26 mouse cellular contexts compared by ENCODE assay signal in genomic region chr8:56611736-56612135, GRCm38 (mm10).
DNase-seq lines count a peak whose midpoint lies in the region; ATAC-seq and TF ChIP-seq lines count a peak whose summit lies in the region.
"Had no signal": no experiment of that assay in that cellular context is flagged by ENCODE, and none has a peak within 500 bp of the region (broad histone marks: within the 10 kb centered on the region; RNA-seq: fewer than 3 reads in every experiment).

No protein-coding gene starts in this region.

- no peak overlapping the region for H3K4me2 ChIP-seq in heart, postnatal 0 days (ENCODE audit: low read depth, low read length)
- H3K4me2 ChIP-seq: forebrain, embryonic 13.5 days; heart, embryonic 11.5 days; hindbrain, embryonic 14.5 days had no signal

- ATAC-seq in heart, postnatal 0 days (ENCODE audit: insufficient read depth, low read depth), result peak; percentile 71
- ATAC-seq: forebrain, embryonic 13.5 days; forebrain, embryonic 16.5 days; hindbrain, postnatal 0 days; inflammation-experienced regulatory T-cells, adult 6 months; intestine, embryonic 16.5 days had no signal

- no peaks in the 10 kb centered on the region for H3K27me3 ChIP-seq in heart, postnatal 0 days (ENCODE audit: control insufficient read depth, insufficient read depth, low read length)
- no peaks in the 10 kb centered on the region for H3K27me3 ChIP-seq in heart, embryonic 10.5 days (ENCODE audit: insufficient read depth, poor library complexity, severe bottlenecking)
- H3K27me3 ChIP-seq: CH12.LX; forebrain, embryonic 13.5 days had no signal

- DNase-seq in heart, adult 11 months, result peak; percentile 67
- no peak for DNase-seq in heart, postnatal 25 days (ENCODE audit: low spot score)
- DNase-seq in heart, postnatal 0 days (ENCODE audit: low spot score), result peak; percentile 45
- no peak for DNase-seq in heart, embryonic 10.5 days (ENCODE audit: low spot score)
- DNase-seq in MN1 (ENCODE audit: low spot score), result peak; percentile 50
- no peak for DNase-seq in cerebellum, postnatal 14 days
- DNase-seq: adrenal gland, adult 2 months; adrenal gland, postnatal 14 days; B cell, adult 2 months; cerebellum, adult 11-12 months; cerebellum, adult 8-10 months; cerebellum, postnatal 10 days; gastrocnemius, postnatal 25 days; heart, postnatal 36 days; kidney, adult 18-20 months; kidney, adult 9 months had no signal

- no peaks in the 10 kb centered on the region for H3K4me1 ChIP-seq in heart, postnatal 0 days (ENCODE audit: control insufficient read depth, insufficient read depth)
- H3K4me1 ChIP-seq in heart, embryonic 10.5 days, result no peaks in the 10 kb centered on the region
- H3K4me1 ChIP-seq: forebrain, embryonic 10.5 days; forebrain, embryonic 13.5 days had no signal

- H3K27ac ChIP-seq in heart, postnatal 0 days (ENCODE audit: low read depth), result no peak overlapping the region
- no peak overlapping the region for H3K27ac ChIP-seq in heart, embryonic 10.5 days
- H3K27ac ChIP-seq: forebrain, embryonic 10.5 days; forebrain, embryonic 13.5 days; hindbrain, embryonic 14.5 days; hindbrain, postnatal 0 days had no signal

- no peak overlapping the region for H3K9ac ChIP-seq in heart, postnatal 0 days (replicated peaks; ENCODE audit: low read depth, low read length)
- H3K9ac ChIP-seq: forebrain, embryonic 13.5 days; hindbrain, embryonic 14.5 days had no signal

- no peak overlapping the region for H3K4me3 ChIP-seq in heart, postnatal 0 days (ENCODE audit: low read depth, low read length)
- no peak overlapping the region for H3K4me3 ChIP-seq in heart, embryonic 10.5 days
- H3K4me3 ChIP-seq: forebrain, embryonic 10.5 days; forebrain, embryonic 13.5 days had no signal

- no peak for TF ChIP-seq CTCF in heart, postnatal 0 days (IDR thresholded peaks at IDR 0.05; ENCODE audit: low read depth)

- intact Hi-C loops in heart, postnatal 25 days (cut with DNase I), result no loop called here

- TF ChIP-seq EP300 in heart, postnatal 0 days (IDR thresholded peaks at IDR 0.05; ENCODE audit: low read depth), result 0 out of 2 replicates have a peak, but pooled peaks have one; percentile 35

- 20% methylated on average over 6 of the region's 6 CpGs for WGBS in heart, postnatal 0 days
- 54% methylated on average over 6 of the region's 6 CpGs for WGBS in heart, embryonic 10.5 days

- no peaks in the 10 kb centered on the region for H3K9me3 ChIP-seq in heart, postnatal 0 days (replicated peaks; ENCODE audit: control insufficient read depth, low read length)
- no peaks in the 10 kb centered on the region for H3K9me3 ChIP-seq in heart, embryonic 10.5 days
- H3K9me3 ChIP-seq: forebrain, embryonic 10.5 days; forebrain, embryonic 13.5 days; G1E had no signal

- no peaks in the 10 kb centered on the region for H3K36me3 ChIP-seq in heart, postnatal 0 days (replicated peaks; ENCODE audit: control insufficient read depth, insufficient read depth, low read length)
- H3K36me3 ChIP-seq in heart, embryonic 10.5 days, result no peaks in the 10 kb centered on the region
- H3K36me3 ChIP-seq: forebrain, embryonic 10.5 days; G1E had no signal

Comparison
In these comparisons a context has a peak if more than half of its experiments do, and no peak if none do; other contexts are left out.
1. DNase-seq: peak in heart, adult 11 months (single experiment), heart, postnatal 0 days (single experiment) and MN1 (single experiment); none in heart, postnatal 25 days (single experiment), heart, embryonic 10.5 days (single experiment) and cerebellum, postnatal 14 days (0 of 2).